Mouse (Mus musculus): ENCODE data around the gene Immp2l.

The Immp2l gene

DNA sequence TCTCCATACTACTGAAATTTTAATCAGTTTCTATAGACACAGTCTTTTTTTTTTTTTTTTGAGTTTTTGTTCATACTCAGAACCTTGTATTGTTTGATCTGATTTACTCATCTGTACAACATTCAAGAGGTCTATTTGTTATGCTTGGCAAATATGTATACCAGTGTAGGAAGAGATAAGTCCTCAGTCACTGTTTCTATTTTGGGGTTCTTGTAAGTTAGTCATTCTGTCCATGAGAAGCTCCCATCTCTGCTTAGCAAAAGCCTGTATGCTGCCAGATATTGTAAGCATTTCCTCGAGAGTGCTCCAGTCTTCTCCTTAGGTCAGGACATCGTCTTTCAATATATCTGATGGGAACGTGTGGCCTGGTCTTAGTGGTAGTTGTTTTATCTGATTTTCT, 168.9 kb downstream of the Immp2l start:
- DNase-seq: no peak

DNA sequence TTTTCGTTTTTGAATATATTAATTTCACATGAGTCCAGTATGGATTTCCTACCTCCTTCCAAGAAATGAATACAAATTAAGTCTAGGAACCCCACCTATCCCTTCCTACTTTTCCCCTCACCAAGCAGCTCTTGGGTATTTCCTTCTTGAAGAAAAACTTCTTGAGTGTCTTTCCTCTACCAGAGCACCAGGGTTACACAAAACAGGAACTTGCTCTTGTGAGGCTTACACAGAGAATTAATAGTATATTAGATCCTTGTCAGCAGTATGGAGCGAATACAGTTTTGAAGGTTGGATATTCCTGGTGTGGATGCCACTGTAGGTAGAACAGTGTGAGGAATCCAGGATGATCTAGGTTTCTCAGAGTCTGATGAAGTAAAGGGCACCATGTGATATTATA, 172.5 kb downstream of the Immp2l start:
- DNase-seq: no peak

DNA sequence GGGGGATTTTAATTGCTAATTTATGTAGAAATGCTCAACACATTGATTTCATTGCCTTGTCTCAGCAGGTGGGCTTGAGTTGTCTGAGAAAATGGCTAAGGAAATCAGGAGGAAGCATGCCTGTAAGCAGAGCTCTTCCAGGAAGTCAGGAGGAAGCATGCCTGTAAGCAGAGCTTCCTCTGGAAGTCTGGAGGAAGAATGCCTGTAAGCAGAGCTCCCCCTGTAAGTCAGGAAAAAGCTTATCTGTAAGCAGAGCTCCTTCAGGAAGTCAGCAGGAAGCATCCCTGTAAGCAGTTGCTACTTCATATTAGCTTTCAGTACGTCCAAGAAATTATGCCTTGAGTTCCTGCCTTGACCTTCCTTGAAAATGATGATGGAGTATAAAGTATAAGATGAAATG, 191.3 kb downstream of the Immp2l start:
- no peak for DNase-seq

DNA sequence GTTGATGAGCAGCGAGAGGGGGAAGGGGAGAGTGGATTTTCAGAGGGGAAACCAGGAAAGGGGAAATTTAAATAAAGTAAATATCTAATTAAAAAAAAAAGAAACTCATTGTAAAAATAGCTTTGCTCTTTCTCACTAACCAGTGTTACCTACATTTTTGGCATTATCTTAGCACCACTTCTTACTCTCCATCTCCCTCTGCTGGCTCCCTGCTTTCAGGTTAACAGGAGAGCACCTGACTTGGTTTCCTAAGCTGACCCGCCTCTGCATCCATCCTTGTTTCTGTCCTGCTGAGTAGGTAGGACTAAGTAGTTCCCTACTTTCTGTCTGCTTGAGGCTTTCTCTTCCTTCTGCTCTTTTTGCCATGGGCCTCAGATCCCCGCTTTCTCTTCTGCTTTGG, 198.0 kb downstream of the Immp2l start:
- no peak for DNase-seq

DNA sequence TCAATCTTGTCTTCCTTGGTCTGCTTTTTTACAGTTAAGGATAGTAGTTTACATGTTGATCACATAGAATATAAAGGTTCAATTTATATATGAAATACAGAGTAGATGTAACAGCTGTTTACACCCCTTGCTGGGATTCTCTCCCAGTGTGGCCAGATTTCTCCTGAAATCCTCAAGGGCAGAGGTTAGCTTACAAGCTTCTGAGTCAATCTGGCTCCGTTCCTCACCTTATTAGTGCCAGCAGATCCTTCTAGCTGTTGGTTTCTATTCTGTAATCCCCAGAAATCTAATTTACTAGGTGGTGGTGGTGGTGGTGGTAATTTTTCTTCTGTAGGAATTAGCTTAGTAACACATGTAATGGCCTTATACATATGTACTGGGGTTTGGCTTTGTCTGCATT, 199.8 kb downstream of the Immp2l start:
- no peak for DNase-seq

DNA sequence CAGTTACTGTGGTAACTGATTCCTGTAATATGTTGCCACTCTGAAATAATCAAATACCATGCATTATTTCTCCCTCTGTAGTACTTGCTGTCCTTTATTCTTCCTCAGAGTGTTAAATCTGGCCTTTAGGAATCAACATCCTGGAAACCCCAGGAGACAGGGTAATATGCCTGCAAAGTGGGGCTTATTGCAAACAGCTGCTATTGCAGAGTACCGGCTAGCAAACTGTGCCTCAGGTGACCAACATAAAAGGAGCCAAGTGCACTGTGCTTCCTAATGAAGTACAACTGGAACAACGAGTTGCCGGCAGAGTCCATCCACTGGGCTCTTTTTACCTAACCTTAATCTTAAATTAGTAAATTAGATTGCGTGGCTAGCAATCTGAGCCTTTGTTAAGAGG, 200.6 kb downstream of the Immp2l start:
- no peak for DNase-seq

DNA sequence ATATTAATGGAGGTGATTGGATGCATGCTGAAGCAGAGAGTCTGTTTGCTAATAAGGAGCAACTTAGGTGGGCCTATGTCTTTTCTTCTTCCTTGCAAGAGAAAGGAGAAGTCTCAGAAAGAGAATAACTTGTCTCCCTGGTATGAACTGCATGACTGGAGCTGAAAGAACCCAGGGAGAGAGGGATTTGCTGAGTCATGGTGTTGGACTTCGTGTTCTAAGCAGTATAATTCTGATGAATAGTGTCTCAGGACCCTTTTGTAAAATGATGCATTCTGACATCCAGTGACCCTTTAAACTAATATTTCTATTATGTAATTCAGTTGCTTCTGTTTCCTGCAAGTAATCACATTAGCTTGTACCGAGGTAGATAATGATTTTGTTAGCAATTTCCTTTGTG, 208.1 kb downstream of the Immp2l start:
- DNase-seq: no peak

DNA sequence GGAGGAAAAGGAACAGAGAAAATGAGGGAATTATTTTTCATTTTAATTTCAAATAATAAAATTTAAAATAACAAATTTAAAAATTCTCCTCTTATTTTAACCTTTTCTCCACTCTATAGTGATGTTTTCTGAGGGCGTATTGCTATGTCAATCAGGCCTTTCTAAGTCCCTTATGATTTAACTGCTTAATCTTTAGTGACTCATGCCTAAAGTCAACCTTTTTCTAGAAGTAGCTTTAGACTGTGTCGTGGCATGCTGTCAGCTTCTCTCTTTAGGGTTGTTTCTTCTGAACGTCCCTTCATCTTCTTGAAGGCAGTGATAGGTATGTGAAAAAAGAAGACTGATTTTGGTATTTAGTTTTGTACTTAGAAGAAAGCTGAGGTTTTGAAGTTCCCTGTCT, 214.0 kb downstream of the Immp2l start:
- no peak for DNase-seq

DNA sequence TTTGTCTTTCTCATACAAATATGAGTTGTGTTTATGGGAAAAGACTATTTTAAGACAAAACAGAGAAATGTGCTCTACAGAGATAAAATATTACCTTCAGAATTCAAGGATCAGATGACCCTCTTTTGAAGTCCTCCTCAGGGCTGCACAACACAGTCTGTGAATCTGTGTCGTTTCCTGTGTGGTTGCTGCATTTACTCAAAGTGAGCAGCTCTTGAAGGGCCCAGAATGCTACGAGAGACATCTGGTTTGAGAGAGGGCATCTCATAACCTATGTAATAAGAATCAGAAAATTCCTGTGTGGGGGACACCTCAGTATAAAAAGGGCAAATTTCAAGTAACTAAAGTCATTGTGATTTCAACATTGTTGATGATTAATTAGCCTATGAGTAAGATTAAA, 217.3 kb downstream of the Immp2l start:
- no peak for DNase-seq

DNA sequence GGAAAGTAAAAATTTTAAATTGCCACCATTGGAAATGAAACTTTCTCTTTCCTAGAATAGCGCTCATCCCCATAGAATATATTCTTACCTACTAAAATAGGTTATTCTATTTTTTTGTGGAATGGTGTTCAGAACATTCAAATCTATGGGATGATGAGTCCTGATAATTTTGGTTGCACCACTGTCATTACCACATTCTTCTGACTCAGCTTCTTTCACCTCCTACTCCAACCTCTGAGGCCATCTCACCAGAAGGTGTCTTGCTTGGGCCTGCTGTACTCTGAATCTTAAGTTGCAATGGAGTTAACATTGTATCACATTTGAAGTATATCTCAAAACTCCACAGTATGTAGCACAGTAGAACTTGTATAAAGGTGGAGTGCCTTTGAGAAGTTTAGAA, 224.4 kb downstream of the Immp2l start:
- no peak for DNase-seq

DNA sequence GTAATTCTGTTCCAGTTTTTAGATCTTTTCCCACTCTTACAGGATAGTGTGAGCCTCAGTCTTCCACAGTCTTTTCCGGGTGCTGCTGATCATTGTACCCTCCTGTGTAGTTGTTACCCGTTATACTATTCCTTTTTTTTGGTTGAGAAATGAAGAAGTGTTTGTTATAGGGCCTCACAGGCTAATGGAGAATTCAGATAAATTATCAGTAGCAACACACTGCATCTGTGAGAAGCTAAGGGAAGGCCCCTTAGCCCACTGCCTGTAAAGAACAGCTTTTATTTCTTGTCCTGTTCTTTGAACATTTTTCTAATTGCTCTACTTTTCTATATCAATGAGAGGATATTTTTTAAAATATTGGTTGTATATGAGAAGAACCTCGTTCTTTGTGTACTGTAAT, 226.2 kb downstream of the Immp2l start:
- DNase-seq: no peak

DNA sequence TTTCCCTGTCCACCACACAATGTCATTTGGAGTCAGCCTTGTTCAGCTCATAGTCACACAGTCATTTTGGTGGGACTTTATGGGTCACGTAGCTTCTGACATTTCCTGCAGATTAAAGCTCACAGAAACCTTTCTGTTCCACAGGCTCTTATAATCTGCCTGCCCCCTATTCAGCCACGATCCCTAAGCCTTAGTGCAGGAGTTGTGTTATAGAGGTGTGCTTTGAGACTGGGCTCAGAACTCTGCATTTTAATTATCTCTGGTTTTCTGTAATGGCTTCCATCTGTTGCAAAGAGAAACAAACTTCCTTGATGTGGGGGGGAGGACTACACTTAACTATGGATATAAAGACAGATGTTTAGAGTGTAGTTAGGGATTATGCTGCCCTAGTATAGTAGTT, 234.0 kb downstream of the Immp2l start:
- no peak for DNase-seq

DNA sequence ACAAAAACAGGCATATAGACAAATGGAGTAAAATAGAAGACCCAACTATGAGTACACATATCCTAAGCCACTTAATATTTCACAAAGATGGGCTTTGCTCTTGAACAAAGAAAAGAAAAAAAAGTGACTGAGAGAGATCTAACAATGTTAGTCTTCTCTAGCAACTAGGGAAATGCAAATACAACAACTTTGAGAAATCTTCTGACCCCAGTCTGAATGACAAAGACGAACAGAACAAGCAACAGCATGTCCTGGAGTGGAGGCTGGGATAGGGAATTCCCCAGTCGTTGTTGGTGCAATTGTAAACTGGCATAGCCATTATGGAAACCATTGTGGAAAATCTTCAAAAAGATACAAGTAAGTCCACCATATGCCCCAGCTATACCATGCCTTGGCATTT, 235.7 kb downstream of the Immp2l start:
- no peak for DNase-seq

DNA sequence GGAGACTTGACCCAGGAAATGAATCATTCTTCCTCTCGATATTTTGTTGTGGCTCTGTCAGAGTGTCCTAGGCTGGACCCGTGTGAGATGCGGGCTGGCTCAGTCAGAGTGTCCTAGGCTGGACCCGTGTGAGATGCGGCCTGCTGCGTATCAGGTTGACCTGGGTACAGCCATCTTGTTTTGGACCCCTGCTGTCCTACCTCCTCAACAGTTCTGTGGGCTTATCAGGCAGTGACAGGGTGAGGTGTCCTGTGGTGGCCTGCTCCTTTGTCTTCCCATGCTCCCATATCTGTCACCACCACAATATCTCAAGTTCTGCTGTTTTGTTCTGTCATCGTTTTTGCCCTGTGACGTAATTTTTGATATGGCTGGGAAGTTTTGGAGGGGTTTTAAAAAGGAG, 250.2 kb downstream of the Immp2l start:
- DNase-seq: no peak

DNA sequence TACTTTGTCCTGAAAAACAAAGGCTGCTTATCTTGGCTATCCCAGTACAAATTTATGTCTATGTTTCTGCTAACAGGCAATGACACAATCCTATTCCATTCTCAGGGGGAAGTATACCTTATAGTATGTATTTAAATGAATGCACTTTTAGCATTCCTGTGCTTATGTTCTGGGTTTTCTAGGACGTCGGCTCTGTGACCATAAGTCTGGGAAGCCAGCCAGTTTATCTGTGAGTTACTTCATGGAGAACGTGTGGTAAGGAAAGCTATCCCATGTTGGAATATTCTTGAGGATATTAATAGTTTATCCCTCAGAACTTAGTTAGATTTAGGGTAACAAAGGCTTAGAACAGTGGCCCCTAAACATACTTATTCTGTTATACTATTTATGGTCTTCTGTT, 251.5 kb downstream of the Immp2l start:
- DNase-seq: no peak

DNA sequence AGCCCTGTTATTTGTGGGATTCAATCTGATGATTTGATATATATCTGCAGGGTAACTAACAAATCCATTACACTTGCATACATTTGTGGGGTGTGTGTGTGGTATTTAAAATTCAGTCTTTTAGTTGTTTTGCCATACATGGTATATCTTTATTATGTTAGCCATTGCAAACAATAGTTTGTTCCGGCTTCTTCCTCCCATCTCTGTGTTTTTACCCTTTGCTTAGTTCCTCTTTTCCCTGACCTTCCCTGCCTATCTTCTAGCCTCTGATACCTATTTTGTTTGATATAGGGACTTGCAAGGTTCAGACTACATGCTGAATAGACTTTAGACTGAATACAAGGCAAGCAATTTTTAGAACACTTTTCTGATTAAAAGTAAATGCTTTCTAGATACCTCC, 254.0 kb downstream of the Immp2l start:
- DNase-seq: no peak

DNA sequence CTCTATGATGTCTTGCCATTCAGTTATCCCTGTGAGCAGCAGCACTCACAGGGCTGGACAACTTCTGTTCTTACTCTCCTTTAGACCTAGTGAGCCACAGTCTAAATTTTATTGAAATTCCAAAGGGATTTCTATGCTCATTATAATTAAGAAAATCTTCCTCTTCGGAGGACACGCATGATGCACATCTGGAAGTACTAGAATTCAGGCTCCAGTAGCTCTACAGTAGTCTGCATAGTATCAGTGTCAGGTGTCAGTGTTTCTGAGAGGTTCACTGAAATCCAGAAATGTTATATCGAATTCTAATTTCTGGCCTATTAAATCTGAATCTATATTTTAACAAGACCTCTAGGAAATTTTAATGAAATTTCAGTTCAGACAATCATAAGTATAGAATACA, 265.2 kb downstream of the Immp2l start:
- DNase-seq: no peak

DNA sequence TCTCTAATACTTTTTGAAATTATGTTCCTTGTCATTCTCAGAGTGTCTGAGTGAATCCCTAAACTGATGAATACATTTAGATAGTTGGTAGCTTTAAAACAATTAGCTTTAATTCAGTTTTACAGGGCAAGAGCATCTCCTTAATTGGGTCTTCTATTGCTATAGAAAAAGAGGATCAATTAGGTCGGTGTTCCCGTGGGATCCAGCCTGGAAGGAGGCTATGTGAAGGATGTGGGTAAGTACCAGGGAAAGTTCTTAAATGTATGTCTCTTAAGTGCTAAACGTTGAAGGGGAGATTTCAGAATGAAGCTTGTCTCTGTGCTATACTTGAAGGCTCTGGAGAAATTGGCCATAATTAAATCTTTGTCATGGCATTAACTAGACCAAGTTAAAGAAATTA, 283.1 kb downstream of the Immp2l start:
- DNase-seq: no peak

DNA sequence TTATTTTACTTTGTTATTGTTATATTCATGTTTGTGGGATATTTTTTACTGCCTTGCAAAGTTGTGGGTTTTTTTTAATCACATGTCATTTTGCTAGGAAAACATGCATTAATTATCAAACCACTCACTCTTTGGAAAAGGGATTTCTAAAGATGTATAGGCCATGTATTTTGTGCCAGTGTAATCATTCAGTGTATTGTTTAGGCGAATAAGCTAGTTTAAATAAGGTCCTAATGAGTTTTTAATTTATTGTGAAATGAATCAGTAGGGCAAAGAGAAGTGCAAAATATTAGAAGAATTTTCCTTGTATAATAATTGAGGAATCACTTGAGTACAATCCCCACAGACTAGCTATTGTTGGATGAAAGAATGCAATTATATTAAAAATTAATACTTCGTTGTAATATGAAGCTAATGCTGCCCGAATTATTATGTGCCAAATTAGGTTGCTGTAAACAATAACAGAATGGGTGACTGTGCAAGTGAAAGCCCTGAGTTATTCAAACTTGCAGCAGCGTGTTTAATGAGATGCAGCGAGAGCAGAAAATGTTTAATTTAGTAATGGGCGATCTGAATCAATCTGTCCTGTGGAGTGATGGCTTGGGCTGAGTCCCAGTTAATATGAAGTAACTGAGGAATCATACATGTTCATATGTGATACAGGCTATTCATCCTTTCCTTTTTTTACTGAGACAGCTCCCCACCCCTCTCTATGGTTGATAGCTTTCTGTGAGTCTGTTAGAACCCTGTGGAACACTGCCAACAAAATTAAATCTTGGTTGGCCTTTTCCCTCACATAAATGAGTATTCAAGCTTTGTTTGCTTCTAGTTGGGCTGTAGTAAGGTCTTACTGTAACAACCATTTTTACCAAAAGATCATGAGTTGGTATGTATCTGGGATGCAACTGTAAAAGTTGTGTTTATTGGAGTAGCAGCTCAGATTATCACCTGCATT, 285.1 kb downstream of the Immp2l start:
- no peak for DNase-seq

DNA sequence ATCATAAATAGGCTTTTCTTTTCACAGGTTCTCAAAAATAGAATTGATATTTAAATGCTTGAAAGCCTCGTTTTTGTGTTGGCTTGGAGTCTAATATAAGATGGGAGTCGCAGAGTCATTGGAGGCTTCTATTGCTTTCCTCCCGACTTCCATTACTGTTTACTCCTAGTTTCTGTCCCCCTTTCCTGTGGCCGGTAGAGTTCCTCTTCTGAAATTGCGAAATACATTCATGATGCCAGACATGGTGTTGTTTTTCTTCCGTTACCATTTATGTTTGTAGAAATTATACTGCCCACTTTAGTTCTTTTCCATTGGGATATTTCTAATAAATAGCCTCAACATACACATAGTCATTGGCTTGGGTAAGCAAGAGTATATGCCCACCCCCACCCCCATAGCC, 289.5 kb downstream of the Immp2l start:
- DNase-seq: no peak

DNA sequence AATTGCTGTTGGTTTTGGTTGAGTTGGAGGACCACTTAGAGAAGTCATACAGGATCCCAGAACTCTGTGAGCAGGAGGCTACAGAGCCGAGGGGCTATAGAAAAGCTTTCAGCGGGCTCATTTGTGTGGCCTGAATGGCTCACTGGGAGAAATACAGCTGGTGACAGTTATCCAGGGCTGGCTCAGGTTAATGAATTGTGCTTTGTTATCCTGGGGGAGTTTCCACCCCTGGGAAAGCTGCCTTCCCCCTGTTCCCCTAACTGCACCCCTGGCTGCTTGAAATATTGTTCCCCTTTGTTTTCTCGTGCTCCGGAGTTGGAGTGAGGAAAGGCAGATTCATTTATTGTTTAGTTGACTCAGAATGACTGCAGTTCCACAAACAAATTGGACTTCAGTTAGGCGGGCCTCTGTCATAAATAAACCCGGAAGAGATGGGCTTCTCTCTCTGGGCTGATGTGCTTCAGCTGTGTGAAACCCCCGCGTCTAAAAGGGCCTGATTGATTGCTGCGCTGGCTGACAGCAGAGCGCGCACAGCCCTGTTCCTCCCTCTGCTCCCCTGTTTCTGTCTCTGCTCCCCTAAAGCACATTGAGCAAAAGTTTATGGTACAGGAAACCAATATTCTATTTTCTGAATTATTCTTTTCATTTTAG, 291.0 kb downstream of the Immp2l start:
- no peak for DNase-seq

DNA sequence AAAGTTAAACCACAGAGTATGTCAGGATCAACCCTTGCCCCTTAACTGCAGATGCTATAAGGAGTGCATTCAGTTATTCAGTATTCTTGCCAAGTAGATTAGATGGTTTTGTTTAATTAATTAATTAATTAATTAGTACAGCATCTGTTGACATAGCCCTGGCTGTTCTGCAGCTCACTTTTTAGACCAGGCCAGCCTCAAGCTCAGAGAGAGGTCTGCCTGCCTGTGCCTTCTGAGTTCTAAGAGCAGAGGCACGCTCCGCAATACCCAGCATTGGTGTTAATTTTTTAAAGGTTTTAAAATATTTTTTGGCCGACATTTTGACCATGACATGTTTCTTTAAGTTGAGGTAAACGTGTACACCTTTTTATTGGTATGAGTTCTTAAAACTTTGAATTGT, 292.0 kb downstream of the Immp2l start:
- no peak for DNase-seq

DNA sequence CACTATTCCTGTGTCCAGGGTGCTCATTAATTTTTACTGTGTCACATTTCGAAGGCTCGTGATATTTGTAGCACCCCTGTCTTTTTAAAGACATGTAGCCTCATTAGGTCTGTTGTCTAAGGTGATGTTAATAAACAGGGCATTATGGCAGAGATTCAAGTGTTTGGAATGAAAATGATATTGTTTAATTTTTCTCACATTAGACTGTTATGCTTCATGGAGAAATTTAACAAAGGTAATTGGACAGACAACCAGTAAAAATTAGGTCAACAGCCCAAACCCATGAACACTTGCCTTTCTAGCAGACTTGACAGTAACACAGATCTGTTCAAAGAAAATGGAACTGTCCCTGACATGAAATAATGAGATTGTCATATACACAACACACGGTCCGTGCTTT, 292.5 kb downstream of the Immp2l start:
- DNase-seq: no peak

DNA sequence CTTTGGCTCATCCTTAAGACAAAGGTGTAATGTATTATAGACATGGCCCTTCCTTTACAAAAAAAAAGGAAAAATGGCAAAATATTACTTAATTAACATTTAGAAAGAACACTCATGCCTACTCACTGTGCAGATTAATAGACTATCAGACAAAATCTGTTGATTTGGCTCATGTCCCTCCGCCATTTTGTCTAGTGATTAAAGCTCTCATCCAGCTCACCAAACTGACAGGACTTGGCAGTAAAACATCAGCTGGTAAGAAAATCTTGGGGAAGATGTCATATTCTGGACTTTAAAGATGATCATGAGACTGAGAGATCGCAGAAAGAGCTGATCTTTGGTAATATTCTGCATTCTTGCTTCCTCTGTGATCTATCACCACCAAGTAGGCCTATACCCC, 293.5 kb downstream of the Immp2l start:
- DNase-seq: no peak

DNA sequence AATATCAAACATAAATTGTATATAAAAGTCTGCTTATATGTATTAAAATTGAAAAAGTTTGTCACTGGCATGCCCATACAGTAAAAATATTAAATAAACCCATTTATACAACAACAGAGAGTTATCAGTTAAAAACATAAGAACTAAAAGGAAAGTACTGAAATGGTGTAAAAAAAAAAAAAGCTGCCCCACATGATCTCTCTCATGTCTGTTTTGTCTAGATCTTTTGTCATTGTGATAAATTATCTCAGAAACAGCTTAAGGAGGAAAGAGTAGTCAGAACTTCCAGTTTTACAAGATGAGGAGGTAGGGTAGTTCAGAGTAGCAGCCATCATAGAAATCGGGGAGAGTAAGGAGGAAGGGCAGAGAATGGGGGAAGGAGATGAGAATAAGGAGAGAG, 298.1 kb downstream of the Immp2l start:
- no peak for DNase-seq

All from cerebellum, adult 8-10 months (tissue).